Mouse (Mus musculus) lung, embryonic 14.5 days (tissue): ENCODE measurements around the gene Miga2. TPM values are rescaled to one million over a fixed set of nuclear protein-coding genes. Genes with fewer than 3 reads are reported as not detected.

Experiments used
- ATAC-seq: fragments of 200-750 bp; cut with Nextera tagmentation; 2 replicates; pipeline ENCODE4 v1.8.0; 2017; ENCODE audit warnings: mild to moderate bottlenecking, moderate TSS enrichment, moderate library complexity; ENCODE audit not compliant: insufficient read depth
- DNase-seq: peaks from one replicate; pipeline ENCODE4 v3.0.0-alpha.2; 2015
- H3K27ac ChIP-seq: fragments of 300-500 bp; sonication (generic); 2 replicates; pipeline ENCODE4 v1.5.1; 2014; ENCODE audit warnings: low read depth, mild to moderate bottlenecking, moderate library complexity
- H3K27me3 ChIP-seq: fragments of 300-500 bp; sonication (generic); 2 replicates; pipeline ENCODE4 v1.6.1; 2014; ENCODE audit warnings: low read length, control low read depth; ENCODE audit not compliant: insufficient read depth
- H3K36me3 ChIP-seq: fragments of 300-500 bp; sonication (generic); 2 replicates; pipeline ENCODE4 v1.6.1; 2014; ENCODE audit warnings: control low read depth; ENCODE audit not compliant: insufficient read depth
- H3K4me1 ChIP-seq: fragments of 300-500 bp; sonication (generic); 2 replicates; pipeline ENCODE4 v1.6.1; 2014; ENCODE audit warnings: antibody characterized with exemption, control low read depth; ENCODE audit not compliant: insufficient read depth
- H3K4me2 ChIP-seq: fragments of 300-500 bp; sonication (generic); 2 replicates; pipeline ENCODE4 v1.6.1; 2014; ENCODE audit warnings: mild to moderate bottlenecking
- H3K4me3 ChIP-seq: fragments of 300-500 bp; sonication (generic); 2 replicates; pipeline ENCODE4 v1.5.1; 2014; ENCODE audit warnings: low read depth, low read length
- H3K9ac ChIP-seq: fragments of 300-500 bp; sonication (generic); 2 replicates; pipeline ENCODE4 v1.6.1; 2014
- H3K9me3 ChIP-seq: fragments of 300-500 bp; sonication (generic); 2 replicates; pipeline ENCODE4 v1.6.1; 2016; ENCODE audit warnings: low read depth, low read length, control low read depth
- CTCF ChIP-seq: IDR thresholded peaks from 2 replicates; pipeline ENCODE4 v1.5.1; 2016; ENCODE audit warnings: antibody characterized with exemption, low read depth
- WGBS: fragments of 180-500 bp; shearing (Covaris S2); extraction: QIAGEN DNeasy Blood & Tissue Kit; methylation state at CpG from one replicate; pipeline ENCODE4 v1.1.7; 2014; 5-methylcytosine and 5-hydroxymethylcytosine counted together
- polyA plus RNA-seq: library from polyadenylated mRNA; unstranded; fragments of >200 nt; fragmentation: Nextera tagmentation; extraction: Ambion mirVana; gene quantifications from 2 replicates; pipeline ENCODE4 v1.2.1, GENCODE M21; 2014

Gene Miga2
- polyA plus RNA-seq, 1 experiment from 2014 or later = 24.5 TPM

GRCm38 (mm10) chr2:30328791-30329190 is 35.2 kb upstream of the Miga2 start:
- DNase-seq (no peak), ATAC-seq (no peak)
- H3K27me3 ChIP-seq = no peaks in the 10 kb centered on the region
- no peak for TF ChIP-seq CTCF
- no peak overlapping the region for H3K27ac ChIP-seq
- no peak overlapping the region for H3K4me3 ChIP-seq
- H3K36me3 ChIP-seq = peaks cover 91% of the 10 kb centered on the region
- no peak overlapping the region for H3K9ac ChIP-seq
- H3K4me1 ChIP-seq = no peaks in the 10 kb centered on the region
- H3K9me3 ChIP-seq = no peaks in the 10 kb centered on the region
- H3K4me2 ChIP-seq = no peak overlapping the region
- 88% methylated on average over 3 of the region's 3 CpGs for WGBS

- Histone ChIP-seq H3K9me3 (no peaks in the 10 kb centered on the region), H3K4me2 (no peak overlapping the region), H3K4me1 (no peaks in the 10 kb centered on the region), H3K27ac (no peak overlapping the region), H3K4me3 (no peak overlapping the region), H3K27me3 (no peaks in the 10 kb centered on the region), H3K9ac (no peak overlapping the region), H3K36me3 (peaks cover 97% of the 10 kb centered on the region)
- ATAC-seq (no peak), DNase-seq (no peak)
- TF ChIP-seq CTCF = no peak
- 94% methylated on average over 2 of the region's 2 CpGs for WGBS
Observed at GRCm38 (mm10) chr2:30335324-30335723, 28.7 kb upstream of the Miga2 start.

DNA sequence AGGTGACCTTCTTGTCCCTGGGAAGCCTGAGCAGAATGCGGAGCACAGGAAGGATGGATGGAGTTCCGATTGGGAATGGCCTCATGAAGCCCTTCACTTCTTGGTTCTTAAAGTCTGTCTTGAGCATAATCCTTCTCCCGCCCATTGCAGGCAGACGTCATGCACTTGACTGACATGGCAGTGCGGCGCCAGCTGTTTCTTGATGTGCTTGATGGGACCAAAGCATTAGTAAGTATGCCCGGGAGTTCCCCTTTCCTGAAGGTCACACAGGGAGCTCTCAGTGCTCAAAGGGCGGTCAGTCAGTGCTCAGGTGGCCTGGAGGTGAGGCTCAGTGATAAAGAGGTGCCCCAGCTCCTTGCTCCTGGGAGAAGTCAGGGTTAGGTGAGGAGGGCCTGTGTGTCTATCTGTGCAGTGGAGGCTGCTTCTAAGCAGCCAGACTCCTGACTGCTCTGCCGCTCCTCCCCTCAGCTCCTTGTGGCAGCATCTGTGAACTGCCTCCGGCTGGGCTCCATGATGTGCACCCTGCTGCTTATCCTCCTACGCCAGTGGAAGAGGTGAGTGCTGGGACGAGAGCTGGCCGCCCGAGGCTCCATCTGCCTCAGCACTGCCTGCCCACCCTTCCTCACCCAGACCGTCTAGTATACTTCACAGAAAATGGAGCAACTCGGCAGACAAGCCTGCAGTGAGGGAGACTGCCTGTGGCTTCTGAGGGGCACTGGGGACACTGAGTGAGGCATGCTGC is 27.7 kb upstream of the Miga2 start:
- no peak for ATAC-seq
- 76% methylated on average over 16 of the region's 16 CpGs for WGBS

GRCm38 (mm10) chr2:30337179-30337578 is 26.9 kb upstream of the Miga2 start:
- DNase-seq (no peak), ATAC-seq (peak; percentile 31; the same call in 1 of the 2 replicates)
- no peaks in the 10 kb centered on the region for H3K27me3 ChIP-seq
- H3K4me2 ChIP-seq = no peak overlapping the region
- no peak for TF ChIP-seq CTCF
- WGBS = 63% methylated on average over 12 of the region's 12 CpGs
- H3K27ac ChIP-seq = no peak overlapping the region
- H3K4me1 ChIP-seq = no peaks in the 10 kb centered on the region
- H3K36me3 ChIP-seq = peaks cover 98% of the 10 kb centered on the region
- H3K4me3 ChIP-seq = no peak overlapping the region
- H3K9me3 ChIP-seq = no peaks in the 10 kb centered on the region
- no peak overlapping the region for H3K9ac ChIP-seq

More for the DNA sequence above, 27.7 kb upstream of the Miga2 start:
- DNase-seq = no peak
- no peak overlapping the region for H3K4me2 ChIP-seq
- H3K27ac ChIP-seq = no peak overlapping the region
- no peak overlapping the region for H3K9ac ChIP-seq
- H3K4me1 ChIP-seq = no peaks in the 10 kb centered on the region
- H3K4me3 ChIP-seq = no peak overlapping the region
- H3K9me3 ChIP-seq = no peaks in the 10 kb centered on the region
- no peak for TF ChIP-seq CTCF
- no peaks in the 10 kb centered on the region for H3K27me3 ChIP-seq
- peaks cover 97% of the 10 kb centered on the region for H3K36me3 ChIP-seq

DNA sequence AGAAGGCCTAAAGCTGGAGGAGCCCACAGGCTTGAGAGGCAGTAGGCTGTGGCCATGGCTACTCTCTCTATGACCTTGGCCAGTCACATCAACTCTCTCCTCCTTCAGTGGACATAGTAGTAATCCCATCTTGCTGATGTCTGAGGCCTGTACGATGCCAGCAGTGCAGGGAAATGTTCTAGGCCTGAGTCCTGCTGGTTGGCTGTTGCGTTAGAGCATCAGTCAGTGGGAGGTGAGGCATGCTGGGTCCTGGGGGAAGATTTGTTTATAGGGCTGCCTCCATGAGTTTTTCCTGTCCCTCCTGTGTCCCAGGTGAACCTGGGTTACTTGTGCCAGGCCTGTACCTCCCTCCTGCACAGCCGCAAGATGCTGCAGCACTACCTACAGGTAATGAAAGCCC is 22.0 kb upstream of the Miga2 start:
- WGBS = 96% methylated on average over 3 of the region's 3 CpGs
- H3K9ac ChIP-seq = no peak overlapping the region
- no peaks in the 10 kb centered on the region for H3K9me3 ChIP-seq
- H3K4me2 ChIP-seq = no peak overlapping the region
- DNase-seq (no peak), ATAC-seq (no peak)
- H3K27ac ChIP-seq = no peak overlapping the region
- peaks cover 98% of the 10 kb centered on the region for H3K36me3 ChIP-seq
- H3K4me1 ChIP-seq = no peaks in the 10 kb centered on the region
- no peak for TF ChIP-seq CTCF
- H3K27me3 ChIP-seq = no peaks in the 10 kb centered on the region
- H3K4me3 ChIP-seq = no peak overlapping the region

DNA sequence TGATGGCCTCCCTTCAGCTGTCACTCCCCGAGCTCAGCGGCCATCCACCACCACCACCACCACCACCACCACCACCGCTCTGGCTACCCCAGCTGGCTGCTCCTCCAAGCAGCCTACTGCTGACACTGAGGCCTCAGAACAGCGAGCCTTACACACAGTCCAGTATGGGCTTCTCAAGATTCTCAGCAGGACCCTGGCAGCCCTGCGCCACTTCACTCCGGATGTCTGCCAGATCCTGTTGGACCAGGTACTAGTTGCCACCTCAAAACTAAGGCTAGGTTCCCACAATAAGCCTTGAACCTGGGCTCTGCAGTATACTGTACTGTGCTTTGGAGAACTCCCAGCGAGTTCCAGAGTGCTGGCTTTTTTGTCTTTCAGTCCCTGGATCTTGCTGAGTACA is 21.5 kb upstream of the Miga2 start:
- H3K9me3 ChIP-seq = no peaks in the 10 kb centered on the region
- 91% methylated on average over 7 of the region's 7 CpGs for WGBS
- no peak for TF ChIP-seq CTCF
- H3K27me3 ChIP-seq = no peaks in the 10 kb centered on the region
- H3K4me2 ChIP-seq = no peak overlapping the region
- H3K4me3 ChIP-seq = no peak overlapping the region
- H3K9ac ChIP-seq = no peak overlapping the region
- ATAC-seq (no peak), DNase-seq (no peak)
- no peaks in the 10 kb centered on the region for H3K4me1 ChIP-seq
- H3K27ac ChIP-seq = no peak overlapping the region
- H3K36me3 ChIP-seq = peaks cover 98% of the 10 kb centered on the region

DNA sequence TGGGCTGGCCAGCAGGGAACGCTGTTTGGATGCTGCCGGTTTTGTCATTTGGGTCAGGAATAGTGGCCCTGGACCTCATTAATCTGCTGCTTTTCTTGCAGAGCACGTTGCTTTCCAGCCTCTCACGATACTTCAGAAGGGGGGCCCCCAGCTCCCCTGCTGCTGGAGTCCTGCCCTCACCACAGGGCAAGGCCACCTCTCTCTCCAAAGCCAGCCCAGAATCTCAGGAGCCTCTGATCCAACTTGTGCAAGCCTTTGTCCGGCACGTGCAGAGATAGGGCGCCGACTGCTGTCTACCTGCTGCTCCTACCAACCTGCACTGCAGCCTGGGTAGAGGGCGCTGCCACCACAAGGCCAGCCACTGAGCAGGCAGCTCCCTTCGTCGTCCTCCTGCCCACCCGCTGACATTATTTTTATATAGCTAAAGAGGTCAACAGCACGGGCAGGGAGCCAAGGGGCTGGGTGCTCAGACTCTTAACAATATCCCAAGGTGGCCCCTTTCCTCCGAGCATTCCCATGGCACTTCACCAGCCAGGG is 20.4 kb upstream of the Miga2 start:
- 64% methylated on average over 14 of the region's 14 CpGs for WGBS
- Histone ChIP-seq H3K4me1 (no peaks in the 10 kb centered on the region), H3K27ac (no peak overlapping the region), H3K36me3 (peaks cover 95% of the 10 kb centered on the region), H3K9me3 (no peaks in the 10 kb centered on the region), H3K4me3 (no peak overlapping the region), H3K27me3 (no peaks in the 10 kb centered on the region), H3K4me2 (no peak overlapping the region), H3K9ac (no peak overlapping the region)
- DNase-seq (peak; percentile 42), ATAC-seq (no peak)
- TF ChIP-seq CTCF = peak; percentile 24; the same call in 1 of the 2 replicates
